In the genomic region with DNA sequence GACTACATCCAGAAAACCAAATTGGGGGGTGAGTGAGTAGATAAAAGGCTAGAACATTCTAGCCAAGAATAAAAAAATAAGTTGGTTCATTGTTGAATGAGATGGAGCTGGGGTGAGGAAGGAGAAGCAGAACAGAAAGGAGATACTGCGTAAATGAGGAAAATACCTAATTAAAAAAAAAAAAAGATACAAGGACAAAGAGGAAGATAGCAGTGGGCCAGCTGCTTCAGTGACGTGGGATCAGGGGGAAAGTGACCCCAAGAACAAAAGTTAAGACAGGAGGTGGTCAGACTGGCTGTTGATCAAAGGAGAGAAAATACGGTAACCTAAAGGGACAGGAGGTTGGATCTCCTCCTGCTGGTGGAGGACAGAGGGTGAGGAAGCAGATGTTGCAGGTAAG, we compare ENCODE assay signal across 7 mouse cellular contexts. TPM values are rescaled to one million over a fixed set of nuclear protein-coding genes. Genes with fewer than 3 reads are reported as not detected.
A peak's percentile ranks its signal among the peaks of the same experiment; 100 is the strongest.
DNase-seq lines count a peak whose midpoint lies in the region; ATAC-seq and TF ChIP-seq lines count a peak whose summit lies in the region.

Serpinb9 (plus strand) TSS at position 301 of the 400 bp plus-strand sequence.

- 86% methylated on average over 3 of the region's 3 CpGs for WGBS in lung, postnatal 0 days
- WGBS in embryonic facial prominence, embryonic 11.5 days = 68% methylated on average over 3 of the region's 3 CpGs
- 91% methylated on average over 3 of the region's 3 CpGs for WGBS in intestine, embryonic 16.5 days
- 92% methylated on average over 3 of the region's 3 CpGs for WGBS in small intestine, adult 2 months

- peaks cover 3% of the 10 kb centered on the region; the same call in 1 of the 2 replicates for H3K36me3 ChIP-seq in lung, postnatal 0 days (ENCODE audit: insufficient read depth, low read length)
- no peaks in the 10 kb centered on the region for H3K36me3 ChIP-seq in embryonic facial prominence, embryonic 11.5 days (replicated peaks; ENCODE audit: control insufficient read depth, insufficient read depth, low read depth, low read length)
- no peaks in the 10 kb centered on the region for H3K36me3 ChIP-seq in intestine, embryonic 16.5 days (ENCODE audit: control insufficient read depth, insufficient read depth, low read length)
- no peaks in the 10 kb centered on the region for H3K36me3 ChIP-seq in small intestine, adult 2 months (ENCODE audit: control insufficient read depth, insufficient read depth, low read length)

- H3K9ac ChIP-seq in lung, postnatal 0 days (replicated peaks; ENCODE audit: low read depth) = peak within 1 kb of the TSS; percentile 46; the same call in 1 of the 2 replicates
- H3K9ac ChIP-seq in embryonic facial prominence, embryonic 11.5 days (replicated peaks; ENCODE audit: low read length) = peak within 1 kb of the TSS; percentile 53
- H3K9ac ChIP-seq in intestine, embryonic 16.5 days (ENCODE audit: low read depth, low read length) = peak within 1 kb of the TSS; percentile 63

- H3K27ac ChIP-seq in lung, postnatal 0 days (ENCODE audit: low read length) = peak within 1 kb of the TSS; percentile 93
- H3K27ac ChIP-seq in embryonic facial prominence, embryonic 11.5 days (replicated peaks; ENCODE audit: low read depth, low read length) = no peak within 1 kb of the TSS
- H3K27ac ChIP-seq in intestine, embryonic 16.5 days (ENCODE audit: low read length) = peak within 1 kb of the TSS; percentile 88
- H3K27ac ChIP-seq in small intestine, adult 2 months (ENCODE audit: insufficient read depth, low read depth, low read length) = peak within 1 kb of the TSS; percentile 70

- TF ChIP-seq CTCF in lung, postnatal 0 days (IDR thresholded peaks at IDR 0.05) = peak; percentile 14; the same call in 1 of the 2 replicates
- no peak for TF ChIP-seq CTCF in small intestine, adult 2 months (IDR thresholded peaks at IDR 0.05; ENCODE audit: extremely low read depth, insufficient read length, insufficient replicate concordance, low read depth, low read length)

- DNase-seq in lung, postnatal 0 days (ENCODE audit: low spot score) = no peak
- DNase-seq in lung, postnatal 36 days = no peak
- no peak for DNase-seq in embryonic facial prominence, embryonic 11.5 days (ENCODE audit: low spot score)
- DNase-seq in layer of hippocampus, adult 9-11 months = no peak
- DNase-seq in ovary, postnatal 14 days (ENCODE audit: low spot score) = no peak

- no peaks in the 10 kb centered on the region for H3K9me3 ChIP-seq in lung, postnatal 0 days (ENCODE audit: low read length)
- H3K9me3 ChIP-seq in embryonic facial prominence, embryonic 11.5 days (replicated peaks; ENCODE audit: control insufficient read depth, low read length) = no peaks in the 10 kb centered on the region
- H3K9me3 ChIP-seq in intestine, embryonic 16.5 days (ENCODE audit: control insufficient read depth, low read length) = no peaks in the 10 kb centered on the region

- no peak for ATAC-seq in lung, postnatal 0 days
- no peak for ATAC-seq in embryonic facial prominence, embryonic 11.5 days (replicated peaks; ENCODE audit: insufficient number of reproducible peaks, low FRiP score, low TSS enrichment, low read depth)
- no peak for ATAC-seq in intestine, embryonic 16.5 days

- no peak for TF ChIP-seq EP300 in lung, postnatal 0 days (IDR thresholded peaks at IDR 0.05)

- peak within 1 kb of the TSS; percentile 44 for H3K4me3 ChIP-seq in lung, postnatal 0 days (ENCODE audit: low read depth, low read length)
- no peak within 1 kb of the TSS for H3K4me3 ChIP-seq in embryonic facial prominence, embryonic 11.5 days (ENCODE audit: low read depth, low read length)
- H3K4me3 ChIP-seq in intestine, embryonic 16.5 days (ENCODE audit: low read length) = peak within 1 kb of the TSS; percentile 48
- peak within 1 kb of the TSS; percentile 69 for H3K4me3 ChIP-seq in small intestine, adult 2 months (ENCODE audit: low read depth, low read length)

- TF ChIP-seq POLR2A in small intestine, adult 2 months (IDR thresholded peaks at IDR 0.05; ENCODE audit: low read depth, low read length) = no peak

- H3K27me3 ChIP-seq in lung, postnatal 0 days (replicated peaks; ENCODE audit: insufficient read depth, low read length) = no peaks in the 10 kb centered on the region
- no peaks in the 10 kb centered on the region for H3K27me3 ChIP-seq in embryonic facial prominence, embryonic 11.5 days (ENCODE audit: control insufficient read depth, insufficient read depth, low read length)
- no peaks in the 10 kb centered on the region for H3K27me3 ChIP-seq in intestine, embryonic 16.5 days (replicated peaks; ENCODE audit: control insufficient read depth, insufficient read depth, low read length)
- no peaks in the 10 kb centered on the region for H3K27me3 ChIP-seq in small intestine, adult 2 months (ENCODE audit: control insufficient read depth, insufficient read depth, low read length)

- peaks cover 17% of the 10 kb centered on the region for H3K4me1 ChIP-seq in lung, postnatal 0 days (ENCODE audit: insufficient read depth, low read depth, low read length)
- H3K4me1 ChIP-seq in embryonic facial prominence, embryonic 11.5 days (ENCODE audit: control insufficient read depth, insufficient read depth, low read length) = no peaks in the 10 kb centered on the region
- peaks cover 8% of the 10 kb centered on the region for H3K4me1 ChIP-seq in intestine, embryonic 16.5 days (ENCODE audit: control insufficient read depth, insufficient read depth, low read length)
- H3K4me1 ChIP-seq in small intestine, adult 2 months (ENCODE audit: control insufficient read depth, insufficient read depth, insufficient read length, low read length) = peaks cover 3% of the 10 kb centered on the region

- H3K4me2 ChIP-seq in lung, postnatal 0 days (replicated peaks; ENCODE audit: low read depth, low read length) = peak within 1 kb of the TSS; percentile 67
- H3K4me2 ChIP-seq in embryonic facial prominence, embryonic 11.5 days (ENCODE audit: low read depth, low read length) = peak within 1 kb of the TSS; percentile 37
- peak within 1 kb of the TSS; percentile 74 for H3K4me2 ChIP-seq in intestine, embryonic 16.5 days (ENCODE audit: low read depth, low read length)

RNA-seq across cellular contexts. Expression of gene Serpinb9, which starts in this region (rescaled TPM):
- polyA plus RNA-seq in lung, postnatal 0 days (2015; fragmentation: Nextera tagmentation; extraction: Ambion mirVana) = 75.2 and 83.1 TPM in 2 replicates
- polyA plus RNA-seq in embryonic facial prominence, embryonic 11.5 days (2014; fragmentation: Nextera tagmentation; extraction: Ambion mirVana) = 2.4 and 2.7 TPM in 2 replicates
- polyA plus RNA-seq in intestine, embryonic 16.5 days (2015; fragmentation: Nextera tagmentation; extraction: Ambion mirVana) = 7.3 and 7.4 TPM in 2 replicates
- 0.69 and 0.95 TPM in 2 replicates for polyA plus RNA-seq in small intestine, adult 2 months (2012; rRNA removed)
